Mouse (Mus musculus) liver, embryonic 13.5 days (tissue): Measurements from ENCODE around the gene Slc25a18. TPM values are rescaled to one million over a fixed set of nuclear protein-coding genes. Genes with fewer than 3 reads are reported as not detected.

Experiments used
- ATAC-seq: fragments of 200-750 bp; cut with Nextera tagmentation; 2 replicates; pipeline ENCODE4 v1.8.0; 2017; ENCODE audit warnings: low read depth, mild to moderate bottlenecking, moderate number of reproducible peaks, moderate library complexity
- DNase-seq: peaks from one replicate; pipeline ENCODE4 v3.0.0; 2022
- H3K27ac ChIP-seq: fragments of 300-500 bp; sonication (generic); 2 replicates; pipeline ENCODE4 v1.5.1; 2015; ENCODE audit warnings: moderate library complexity, mild to moderate bottlenecking, inconsistent platforms
- H3K27me3 ChIP-seq: fragments of 300-500 bp; sonication (generic); 2 replicates; pipeline ENCODE4 v1.6.1; 2015; ENCODE audit warnings: mild to moderate bottlenecking, inconsistent platforms
- H3K36me3 ChIP-seq: fragments of 300-500 bp; sonication (generic); 2 replicates; pipeline ENCODE4 v1.6.1; 2015; ENCODE audit warnings: mild to moderate bottlenecking, inconsistent platforms
- H3K4me1 ChIP-seq: fragments of 300-500 bp; sonication (generic); replicated peaks from 2 replicates; pipeline ENCODE4 v1.6.1; 2015; ENCODE audit warnings: inconsistent platforms
- H3K4me2 ChIP-seq: fragments of 300-500 bp; sonication (generic); 2 replicates; pipeline ENCODE4 v1.6.1; 2015; ENCODE audit warnings: inconsistent platforms, mild to moderate bottlenecking, moderate library complexity
- H3K4me3 ChIP-seq: fragments of 300-500 bp; sonication (generic); replicated peaks from 2 replicates; pipeline ENCODE4 v1.5.1; 2015; ENCODE audit warnings: mild to moderate bottlenecking, inconsistent platforms
- H3K9ac ChIP-seq: fragments of 300-500 bp; sonication (generic); 2 replicates; pipeline ENCODE4 v1.6.1; 2015; ENCODE audit warnings: mild to moderate bottlenecking, inconsistent platforms
- H3K9me3 ChIP-seq: fragments of 300-500 bp; sonication (generic); replicated peaks from 2 replicates; pipeline ENCODE4 v1.6.1; 2016; ENCODE audit warnings: inconsistent platforms
- WGBS: fragments of 180-500 bp; shearing (Covaris S2); methylation state at CpG from one replicate; pipeline ENCODE4 v1.1.7; 2015; ENCODE audit not compliant: insufficient replicate concordance; 5-methylcytosine and 5-hydroxymethylcytosine counted together
- microRNA-seq: library from miRNA; unstranded; fragments of <30 nt; microRNA quantifications from one replicate; pipeline ENCODE4, GENCODE M21; 2016
- polyA plus RNA-seq: library from polyadenylated mRNA; unstranded; fragments of >200 nt; fragmentation: Nextera tagmentation; extraction: Ambion mirVana; gene quantifications from 2 replicates; pipeline ENCODE4 v1.2.1, GENCODE M21; 2015

Gene Slc25a18
- polyA plus RNA-seq, 1 experiment from 2014 or later = 0.07 TPM

DNA sequence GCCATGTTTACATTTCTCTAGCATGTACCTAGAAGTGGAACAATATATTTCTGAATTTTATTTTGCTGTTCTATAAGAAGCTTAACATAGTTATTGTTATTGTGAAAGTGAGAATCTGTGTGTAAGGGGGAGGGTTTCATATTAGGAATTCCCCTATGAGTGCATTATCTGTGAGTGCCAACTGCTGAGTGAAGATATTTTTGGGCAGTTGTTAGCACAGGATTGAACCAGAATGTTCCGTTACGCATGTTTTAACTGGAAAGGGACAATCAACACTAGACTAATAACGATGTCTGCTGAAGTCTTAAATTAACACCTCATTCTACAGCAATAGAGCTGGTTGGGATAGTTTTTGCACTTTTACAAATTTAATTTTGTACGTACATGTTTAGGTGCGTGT lies 68.4 kb downstream of the Slc25a18 start:
- Histone ChIP-seq H3K27me3 (no peaks in the 10 kb centered on the region), H3K4me1 (peaks cover 76% of the 10 kb centered on the region), H3K27ac (peak overlapping the region; percentile 78), H3K36me3 (peaks cover 37% of the 10 kb centered on the region), H3K9me3 (0 out of 2 replicates have a peak, but pooled peaks cover 3% of the 10 kb centered on the region), H3K9ac (peak overlapping the region; percentile 18), H3K4me3 (peak overlapping the region; percentile 13; the same call in 1 of the 2 replicates), H3K4me2 (peak overlapping the region; percentile 40)
- DNase-seq (no peak), ATAC-seq (peak; percentile 67)
- 47% methylated on average over 5 of the region's 5 CpGs for WGBS

Small RNA genes within 50 kb of the gene (microRNA-seq; reads per million reads assigned to microRNA genes)
- not detected for gene Gm25193

Other genes starting within 250 kb of the Slc25a18 start
- gene Hdhd5, start 242.3 kb upstream of the Slc25a18 start, polyA plus RNA-seq = 11.5 and 12.5 TPM in 2 replicates
- gene Cecr2, start 107.2 kb upstream of the Slc25a18 start, polyA plus RNA-seq = 5.0 and 5.5 TPM in 2 replicates
- gene Atp6v1e1, start 49.2 kb downstream of the Slc25a18 start, polyA plus RNA-seq = 158 and 180 TPM in 2 replicates
- gene Bcl2l13, start 62.6 kb downstream of the Slc25a18 start, polyA plus RNA-seq = 37.7 and 44.1 TPM in 2 replicates
- gene Bid, start 143.3 kb downstream of the Slc25a18 start, polyA plus RNA-seq = 27.9 and 28.4 TPM in 2 replicates